Mouse (Mus musculus) yolk sac, embryonic 10.5 days (tissue): ENCODE measurements around the gene Zfp541.

ENCODE experiments used
- DNase-seq: peaks from one replicate; pipeline ENCODE4 v3.0.0-alpha.2; 2017; ENCODE audit warnings: low spot score

Zfp541 gene

GRCm38 (mm10) chr7:16128899-16129298 lies 67.3 kb downstream of the Zfp541 start:
- DNase-seq, result no peak

- DNase-seq, result peak; percentile 73
Observed at GRCm38 (mm10) chr7:16129421-16129845, 67.8 kb downstream of the Zfp541 start, which contains the start of gene Slc8a2. Gene Slc8a2, plus strand, starts transcription at chr7:16129826.

- DNase-seq, result peak; percentile 75
Observed at GRCm38 (mm10) chr7:16129846-16130691, 68.5 kb downstream of the Zfp541 start.

- DNase-seq, result no peak
Observed at GRCm38 (mm10) chr7:16130956-16131634, 69.5 kb downstream of the Zfp541 start.

GRCm38 (mm10) chr7:16132161-16132581 lies 70.6 kb downstream of the Zfp541 start:
- no peak for DNase-seq

GRCm38 (mm10) chr7:16132926-16133325 lies 71.3 kb downstream of the Zfp541 start:
- no peak for DNase-seq

GRCm38 (mm10) chr7:16133691-16134090 lies 72.1 kb downstream of the Zfp541 start:
- DNase-seq, result no peak

- DNase-seq, result no peak
Observed at GRCm38 (mm10) chr7:16134951-16135392, 73.4 kb downstream of the Zfp541 start.
